Mouse (Mus musculus) mesoderm, embryonic 11.5 days (tissue): ENCODE measurements at regions not wholly inside any gene's neighbourhood (a gene's known extent, or its start where the extent isn't known, plus 50 kb on each side); places are given as distances from the start of the nearest gene placed in this dataset.

ENCODE experiments used
- DNase-seq: peaks from one replicate; pipeline ENCODE4 v3.0.0-alpha.2; 2012; ENCODE audit warnings: low read depth, low spot score

DNA sequence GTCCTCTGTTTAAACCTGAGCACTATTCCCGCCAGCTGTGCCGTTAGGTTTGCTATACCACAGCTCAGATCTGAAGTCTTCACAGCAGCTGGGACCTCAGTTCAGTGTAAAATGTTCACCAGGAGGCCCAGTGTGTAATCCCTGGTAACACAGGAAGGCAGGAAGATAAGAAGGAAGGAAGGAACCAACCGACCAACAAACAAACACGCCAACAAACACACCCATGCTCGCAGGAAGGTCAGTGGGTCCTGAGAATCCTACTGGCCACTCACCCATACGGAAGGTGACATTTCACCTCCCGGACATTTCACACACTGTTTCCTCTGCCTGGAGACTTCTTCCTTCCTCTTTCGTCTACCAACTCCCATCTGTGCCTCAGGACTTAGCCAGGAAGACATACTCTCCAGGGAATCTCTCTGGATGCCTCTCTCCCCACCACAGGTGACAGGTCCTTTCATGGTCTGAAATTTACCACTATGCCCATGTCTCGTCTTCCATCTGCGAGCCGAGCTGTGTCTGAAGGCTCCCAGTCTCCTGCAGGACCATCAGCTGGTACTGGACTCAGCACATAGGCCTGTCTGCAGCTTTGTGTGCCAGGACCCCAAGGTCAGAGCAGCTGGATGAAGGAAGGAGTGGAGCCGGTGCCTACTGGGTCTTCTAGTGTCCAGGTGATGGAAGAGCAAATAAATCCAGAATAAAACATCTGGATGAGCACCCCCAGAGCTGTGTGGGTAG lies 61.1 kb upstream of the Xpa start:
- DNase-seq: no peak

GRCm38 (mm10) chr4:46258774-46259173 lies 62.7 kb upstream of the Xpa start:
- no peak for DNase-seq

GRCm38 (mm10) chr4:46268564-46269247 lies 72.6 kb upstream of the Xpa start:
- no peak for DNase-seq

DNA sequence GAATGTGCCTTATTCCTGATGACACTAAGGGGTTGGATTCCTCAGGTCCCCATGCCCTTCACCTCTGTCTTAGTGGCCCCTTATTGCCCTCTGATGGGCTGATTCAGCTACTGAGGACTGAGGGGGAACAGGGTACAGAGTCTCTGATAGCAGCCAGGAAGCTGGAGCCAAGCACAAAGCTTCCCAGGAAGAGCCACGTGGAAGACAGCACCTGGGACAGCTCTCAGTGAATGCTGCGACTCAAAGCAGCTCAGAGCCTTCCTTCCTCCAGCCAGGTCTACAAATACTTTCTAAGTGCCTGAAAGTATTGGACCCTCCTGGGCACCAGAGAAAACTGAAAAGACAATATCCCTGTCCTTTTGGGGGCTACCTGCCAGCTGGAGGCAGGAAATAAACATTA lies 72.3 kb upstream of the Foxe1 start:
- peak; percentile 22 for DNase-seq

DNA sequence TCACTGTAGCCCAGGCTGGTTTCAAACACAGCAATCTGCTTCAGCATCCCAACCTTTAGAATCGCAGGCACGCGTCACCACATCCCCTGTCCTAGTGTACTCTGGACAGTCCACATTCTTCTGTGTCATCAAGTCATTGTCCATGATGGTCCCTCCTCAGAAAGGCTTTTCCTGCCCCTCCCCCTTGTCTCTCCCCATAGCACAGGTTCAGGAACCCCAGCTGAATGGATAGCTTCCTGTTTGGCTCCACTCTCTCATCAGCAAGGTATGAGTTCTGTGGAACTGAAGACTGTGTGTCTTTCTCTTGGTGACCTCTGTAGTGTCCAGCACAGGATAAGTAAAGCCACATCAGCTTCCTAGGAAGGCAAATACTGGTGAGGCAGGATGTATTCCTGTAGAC lies 67.6 kb upstream of the Foxe1 start:
- DNase-seq: no peak

GRCm38 (mm10) chr4:46276851-46277581 lies 66.4 kb upstream of the Foxe1 start:
- peak; percentile 58 for DNase-seq

GRCm38 (mm10) chr4:46286955-46287354 lies 56.5 kb upstream of the Foxe1 start:
- DNase-seq: no peak

GRCm38 (mm10) chr4:46291620-46292254 lies 51.7 kb upstream of the Foxe1 start:
- no peak for DNase-seq
